10 mouse cellular contexts compared by ENCODE assay signal in the genomic region with DNA sequence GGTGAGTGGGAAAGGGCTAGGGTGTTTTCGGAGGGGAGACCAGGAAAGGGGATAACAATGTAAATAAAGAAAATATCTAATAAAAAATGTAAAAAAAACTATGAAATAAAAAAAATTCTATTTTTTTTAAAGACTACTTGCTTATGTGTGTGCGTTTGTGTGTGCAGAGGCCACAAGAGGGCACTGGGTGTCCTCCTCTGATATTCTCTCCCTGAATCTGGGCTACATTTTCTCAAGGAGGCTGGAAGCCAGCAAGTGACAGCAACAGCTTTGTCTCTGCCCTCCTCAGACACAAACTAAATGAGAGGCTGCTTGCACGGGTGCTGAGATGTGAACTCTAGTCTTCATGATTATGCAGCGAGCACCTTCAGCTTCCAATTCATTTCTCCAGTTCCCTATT. TPM values are rescaled to one million over a fixed set of nuclear protein-coding genes. Genes with fewer than 3 reads are reported as not detected.
DNase-seq lines count a peak whose midpoint lies in the region; ATAC-seq lines count a peak whose summit lies in the region.
"Had no signal": no experiment of that assay in that cellular context is flagged by ENCODE, and none has a peak within 500 bp of the region (broad histone marks: within the 10 kb centered on the region; RNA-seq: fewer than 3 reads in every experiment).

No protein-coding gene starts in this region.

- no peaks in the 10 kb centered on the region for H3K36me3 ChIP-seq in liver, embryonic 11.5 days (ENCODE audit: control insufficient read depth, insufficient read depth, low read length)

- peak; percentile 40 for DNase-seq in cerebellum, adult 11-12 months
- no peak for DNase-seq in cerebellum, postnatal 4 days (ENCODE audit: low spot score in 2 of 2)
- DNase-seq in liver = peak; percentile 22
- DNase-seq in liver, embryonic 11.5 days (ENCODE audit: low spot score) = no peak
- DNase-seq in cerebellum, postnatal 14 days = peak; percentile 55 to 57
- no peak for DNase-seq in left cerebral cortex, adult 18-20 months (ENCODE audit: low spot score in 2 of 2)

- H3K9ac ChIP-seq in liver, embryonic 11.5 days (ENCODE audit: low read depth, low read length) = no peak overlapping the region

- WGBS in liver, embryonic 11.5 days = 69% methylated on average over 4 of the region's 4 CpGs

- ATAC-seq in liver, embryonic 11.5 days (replicated peaks; ENCODE audit: low FRiP score) = no peak
- 0 out of 2 replicates have a peak, but pooled peaks have one; percentile 27 for ATAC-seq in megakaryocyte, adult 5-6 weeks (ENCODE audit: poor library complexity, severe bottlenecking)
- ATAC-seq in monocyte, adult 5-6 weeks (replicated peaks; ENCODE audit: insufficient number of reproducible peaks, low FRiP score, low TSS enrichment, poor library complexity, severe bottlenecking) = no peak

- no peak overlapping the region for H3K27ac ChIP-seq in liver, embryonic 11.5 days (ENCODE audit: low read depth, low read length)

- H3K4me2 ChIP-seq in liver, embryonic 11.5 days = no peak overlapping the region

- no peaks in the 10 kb centered on the region for H3K27me3 ChIP-seq in liver, embryonic 11.5 days (replicated peaks; ENCODE audit: control insufficient read depth, insufficient read depth, low read length)
- H3K27me3 ChIP-seq: megakaryocyte, embryonic 14.5 days had no signal

- H3K4me3 ChIP-seq in liver, embryonic 11.5 days (ENCODE audit: low read depth, low read length) = no peak overlapping the region
- H3K4me3 ChIP-seq: megakaryocyte, embryonic 14.5 days had no signal

- H3K9me3 ChIP-seq in liver, embryonic 11.5 days (ENCODE audit: control insufficient read depth, low read length) = no peaks in the 10 kb centered on the region
- H3K9me3 ChIP-seq: megakaryocyte, embryonic 14.5 days had no signal

- peaks cover 16% of the 10 kb centered on the region for H3K4me1 ChIP-seq in liver, embryonic 11.5 days (replicated peaks; ENCODE audit: control insufficient read depth, insufficient read depth, low read length)

RNA-seq across cellular contexts. Expression of a gene that starts 14.4 kb away (rescaled TPM):
- polyA plus RNA-seq in liver, embryonic 11.5 days (2014; fragmentation: Nextera tagmentation; extraction: Ambion mirVana) = not detected in 2 replicates
- not detected in 2 replicates for total RNA-seq in megakaryocyte, adult 5-6 weeks (2015)
- not detected in 2 replicates for total RNA-seq in megakaryocyte, adult 5-6 weeks (2017)
- total RNA-seq in monocyte, adult 5-6 weeks (2017) = not detected in 3 replicates
- 1 to 10 TPM; 2.0 to 3.0 TPM for total RNA-seq in left cerebral cortex, adult 18-20 months (2021)
- total RNA-seq: ES-E14 had no signal

RNA-seq across cellular contexts. Expression of a gene that starts 42.5 kb away (rescaled TPM):
- polyA plus RNA-seq in liver, embryonic 11.5 days (2014; fragmentation: Nextera tagmentation; extraction: Ambion mirVana) = 48.2 and 49.3 TPM in 2 replicates
- 87.9 and 92.7 TPM in 2 replicates for total RNA-seq in megakaryocyte, adult 5-6 weeks (2015)
- 121 TPM in 2 replicates for total RNA-seq in megakaryocyte, adult 5-6 weeks (2017)
- 25.5 to 55.3 TPM (median 29.2 TPM) in 3 replicates for total RNA-seq in monocyte, adult 5-6 weeks (2017)
- total RNA-seq in left cerebral cortex, adult 18-20 months (2021) = 10 to 100 TPM; 28.9 to 30.8 TPM

RNA-seq across cellular contexts. Expression of a gene that starts 58.8 kb away (rescaled TPM):
- 56.5 and 68.9 TPM in 2 replicates for polyA plus RNA-seq in liver, embryonic 11.5 days (2014; fragmentation: Nextera tagmentation; extraction: Ambion mirVana)
- 154 TPM in 2 replicates for total RNA-seq in megakaryocyte, adult 5-6 weeks (2015)
- 87.1 and 94.7 TPM in 2 replicates for total RNA-seq in megakaryocyte, adult 5-6 weeks (2017)
- 93.9 to 122 TPM (median 116 TPM) in 3 replicates for total RNA-seq in monocyte, adult 5-6 weeks (2017)
- 100 to 1,000 TPM; 158 to 178 TPM for total RNA-seq in left cerebral cortex, adult 18-20 months (2021)

RNA-seq across cellular contexts. Expression of a gene that starts 58.8 kb away (rescaled TPM):
- 126 and 131 TPM in 2 replicates for polyA plus RNA-seq in liver, embryonic 11.5 days (2014; fragmentation: Nextera tagmentation; extraction: Ambion mirVana)
- total RNA-seq in megakaryocyte, adult 5-6 weeks (2015) = 125 and 131 TPM in 2 replicates
- 31.5 and 62.8 TPM in 2 replicates for total RNA-seq in megakaryocyte, adult 5-6 weeks (2017)
- 48.6 to 59.6 TPM (median 49.9 TPM) in 3 replicates for total RNA-seq in monocyte, adult 5-6 weeks (2017)
- total RNA-seq in left cerebral cortex, adult 18-20 months (2021) = 100 to 1,000 TPM; 117 to 123 TPM

Comparison
In these comparisons a context has a peak if more than half of its experiments do, and no peak if none do; other contexts are left out.
1. DNase-seq: peak in cerebellum, adult 11-12 months (single experiment), liver (single experiment) and cerebellum, postnatal 14 days (2 of 2); none in cerebellum, postnatal 4 days (0 of 2), liver, embryonic 11.5 days (single experiment) and left cerebral cortex, adult 18-20 months (0 of 2).